Mouse (Mus musculus) forebrain, embryonic 11.5 days (tissue): ENCODE results near the gene Slc16a2. TPM values are rescaled to one million over a fixed set of nuclear protein-coding genes. Genes with fewer than 3 reads are reported as not detected.

Experiments
- ATAC-seq: fragments of 200-750 bp; cut with Nextera tagmentation; replicated peaks from 2 replicates; pipeline ENCODE4 v1.8.0; 2017; ENCODE audit warnings: moderate TSS enrichment; ENCODE audit not compliant: low FRiP score
- DNase-seq: peaks from one replicate; pipeline ENCODE4 v3.0.0-alpha.2; 2017; ENCODE audit warnings: low spot score
- H3K27ac ChIP-seq: fragments of 300-500 bp; sonication (generic); 2 replicates; pipeline ENCODE4 v1.5.1; 2014; ENCODE audit warnings: low read depth, low read length
- H3K27me3 ChIP-seq: fragments of 300-500 bp; sonication (generic); 2 replicates; pipeline ENCODE4 v1.6.1; 2014; ENCODE audit warnings: mild to moderate bottlenecking, low read length, mixed read lengths; ENCODE audit not compliant: control insufficient read depth, insufficient read depth
- H3K36me3 ChIP-seq: fragments of 300-500 bp; sonication (generic); 2 replicates; pipeline ENCODE4 v1.6.1; 2014; ENCODE audit warnings: mild to moderate bottlenecking, low read length, moderate library complexity, mixed read lengths; ENCODE audit not compliant: control insufficient read depth, insufficient read depth
- H3K4me1 ChIP-seq: fragments of 300-500 bp; sonication (generic); replicated peaks from 2 replicates; pipeline ENCODE4 v1.6.1; 2014; ENCODE audit warnings: low read length, mixed read lengths; ENCODE audit not compliant: control insufficient read depth, insufficient read depth
- H3K4me2 ChIP-seq: fragments of 300-500 bp; sonication (generic); 2 replicates; pipeline ENCODE4 v1.6.1; 2014; ENCODE audit warnings: low read depth, mild to moderate bottlenecking, low read length, moderate library complexity, mixed read lengths; ENCODE audit not compliant: severe bottlenecking
- H3K4me3 ChIP-seq: fragments of 300-500 bp; sonication (generic); 2 replicates; pipeline ENCODE4 v1.5.1; 2014; ENCODE audit warnings: low read depth, low read length
- H3K9ac ChIP-seq: fragments of 300-500 bp; sonication (generic); 2 replicates; pipeline ENCODE4 v1.6.1; 2014; ENCODE audit warnings: low read length
- H3K9me3 ChIP-seq: fragments of 300-500 bp; sonication (generic); 2 replicates; pipeline ENCODE4 v1.6.1; 2016; ENCODE audit warnings: low read length, mixed read lengths; ENCODE audit not compliant: control insufficient read depth
- WGBS: fragments of 180-500 bp; shearing (Covaris S2); extraction: QIAGEN DNeasy Blood & Tissue Kit; methylation state at CpG from one replicate; pipeline ENCODE4 v1.1.7; 2014; 5-methylcytosine and 5-hydroxymethylcytosine counted together
- polyA plus RNA-seq: library from polyadenylated mRNA; unstranded; fragments of >200 nt; fragmentation: Nextera tagmentation; extraction: Ambion mirVana; gene quantifications from 2 replicates; pipeline ENCODE4 v1.2.1, GENCODE M21; 2014

Gene Slc16a2
- 19.1 and 20.1 TPM in 2 replicates for polyA plus RNA-seq

GRCm38 (mm10) chrX:103821832-103822196 lies at the start of gene Slc16a2:
Gene Slc16a2 (minus strand): TSS chrX:103821983.
- H3K4me3 ChIP-seq, result peak within 1 kb of the TSS; percentile 44
- peak within 1 kb of the TSS; percentile 31; the same call in 1 of the 2 replicates for H3K27ac ChIP-seq
- H3K36me3 ChIP-seq, result no peaks in the 10 kb centered on the region
- ATAC-seq (peak; percentile 92), DNase-seq (peak; percentile 90)
- no peaks in the 10 kb centered on the region; the same call in 1 of the 2 replicates for H3K4me1 ChIP-seq
- WGBS, result 13% methylated on average over 16 of the region's 17 CpGs
- H3K4me2 ChIP-seq, result peak within 1 kb of the TSS; percentile 71
- peak within 1 kb of the TSS; percentile 56 for H3K9ac ChIP-seq
- H3K9me3 ChIP-seq, result no peaks in the 10 kb centered on the region
- H3K27me3 ChIP-seq, result peaks cover 62% of the 10 kb centered on the region

- Histone ChIP-seq H3K4me1 (no peaks in the 10 kb centered on the region), H3K9me3 (no peaks in the 10 kb centered on the region), H3K4me3 (no peak overlapping the region), H3K27ac (no peak overlapping the region), H3K4me2 (no peak overlapping the region), H3K9ac (no peak overlapping the region), H3K36me3 (no peaks in the 10 kb centered on the region), H3K27me3 (peaks cover 15% of the 10 kb centered on the region)
- 79% methylated on average over 2 of the region's 2 CpGs for WGBS
- ATAC-seq (no peak), DNase-seq (no peak)
Measured at GRCm38 (mm10) chrX:103863502-103863901, 41.7 kb upstream of the Slc16a2 start.

GRCm38 (mm10) chrX:103862877-103863276 lies 41.1 kb upstream of the Slc16a2 start:
- no peak for DNase-seq
- 91% methylated on average over 3 of the region's 3 CpGs for WGBS
- no peak overlapping the region for H3K4me3 ChIP-seq
- H3K27me3 ChIP-seq, result peaks cover 15% of the 10 kb centered on the region
- no peaks in the 10 kb centered on the region for H3K4me1 ChIP-seq
- H3K9ac ChIP-seq, result no peak overlapping the region
- H3K9me3 ChIP-seq, result no peaks in the 10 kb centered on the region
- ATAC-seq, result no peak
- H3K36me3 ChIP-seq, result no peaks in the 10 kb centered on the region
- H3K4me2 ChIP-seq, result no peak overlapping the region
- no peak overlapping the region for H3K27ac ChIP-seq

- Histone ChIP-seq H3K9ac (no peak overlapping the region), H3K9me3 (no peaks in the 10 kb centered on the region), H3K27ac (no peak overlapping the region), H3K4me1 (no peaks in the 10 kb centered on the region), H3K36me3 (no peaks in the 10 kb centered on the region), H3K4me3 (no peak overlapping the region), H3K4me2 (no peak overlapping the region), H3K27me3 (peaks cover 25% of the 10 kb centered on the region)
- 56% methylated on average over 2 of the region's 2 CpGs for WGBS
- ATAC-seq (no peak), DNase-seq (no peak)
Measured at GRCm38 (mm10) chrX:103845266-103845665, 23.5 kb upstream of the Slc16a2 start.

GRCm38 (mm10) chrX:103828836-103829235 lies 7.1 kb upstream of the Slc16a2 start:
- Histone ChIP-seq H3K36me3 (no peaks in the 10 kb centered on the region), H3K4me1 (no peaks in the 10 kb centered on the region), H3K9ac (no peak overlapping the region), H3K4me2 (no peak overlapping the region), H3K27me3 (peaks cover 30% of the 10 kb centered on the region), H3K9me3 (no peaks in the 10 kb centered on the region), H3K27ac (no peak overlapping the region), H3K4me3 (no peak overlapping the region)
- 83% methylated on average over 2 of the region's 2 CpGs for WGBS
- ATAC-seq, result no peak
- no peak for DNase-seq

- WGBS, result 15% methylated on average over 17 of the region's 20 CpGs
- ATAC-seq (peak; percentile 68), DNase-seq (peak; percentile 64)
- Histone ChIP-seq H3K36me3 (no peaks in the 10 kb centered on the region), H3K27me3 (peaks cover 59% of the 10 kb centered on the region), H3K27ac (peak overlapping the region; percentile 31; the same call in 1 of the 2 replicates), H3K9me3 (no peaks in the 10 kb centered on the region), H3K9ac (peak overlapping the region; percentile 50), H3K4me3 (peak overlapping the region; percentile 44), H3K4me2 (peak overlapping the region; percentile 71), H3K4me1 (no peaks in the 10 kb centered on the region; the same call in 1 of the 2 replicates)
Measured at GRCm38 (mm10) chrX:103822271-103822811, 558 bp upstream of the Slc16a2 start.

GRCm38 (mm10) chrX:103821195-103821831 lies 470 bp downstream of the Slc16a2 start:
- WGBS, result 20% methylated on average over 35 of the region's 37 CpGs
- Histone ChIP-seq H3K9me3 (no peaks in the 10 kb centered on the region), H3K4me2 (peak overlapping the region; percentile 71), H3K4me1 (no peaks in the 10 kb centered on the region; the same call in 1 of the 2 replicates), H3K27me3 (peaks cover 62% of the 10 kb centered on the region), H3K9ac (peak overlapping the region; percentile 56), H3K4me3 (peak overlapping the region; percentile 44), H3K27ac (no peak overlapping the region), H3K36me3 (no peaks in the 10 kb centered on the region)
- DNase-seq, result no peak
- ATAC-seq, result peak; percentile 68; the same call in 1 of the 2 replicates

- Histone ChIP-seq H3K4me3 (peak overlapping the region; percentile 44), H3K27ac (no peak overlapping the region), H3K27me3 (peaks cover 63% of the 10 kb centered on the region), H3K9me3 (no peaks in the 10 kb centered on the region), H3K4me2 (peak overlapping the region; percentile 71), H3K36me3 (no peaks in the 10 kb centered on the region), H3K9ac (peak overlapping the region; percentile 56), H3K4me1 (no peaks in the 10 kb centered on the region; the same call in 1 of the 2 replicates)
- 16% methylated on average over 35 of the region's 35 CpGs for WGBS
- DNase-seq, result peak; percentile 55
- 0 out of 2 replicates have a peak, but pooled peaks have one; percentile 6 for ATAC-seq
Measured at GRCm38 (mm10) chrX:103820307-103821194, 1.2 kb downstream of the Slc16a2 start.
